8 mouse cellular contexts compared by ENCODE assay signal in genomic region chr5:38197482-38197823, GRCm38 (mm10). TPM values are rescaled to one million over a fixed set of nuclear protein-coding genes. Genes with fewer than 3 reads are reported as not detected.
DNase-seq lines count a peak whose midpoint lies in the region; ATAC-seq lines count a peak whose summit lies in the region.

No protein-coding gene starts in this region.

- no peak overlapping the region for H3K4me3 ChIP-seq in kidney, embryonic 14.5 days (ENCODE audit: low read length)
- no peak overlapping the region for H3K4me3 ChIP-seq in limb, embryonic 13.5 days
- no peak overlapping the region for H3K4me3 ChIP-seq in neural tube, embryonic 11.5 days (ENCODE audit: low read depth, low read length)
- no peak overlapping the region for H3K4me3 ChIP-seq in stomach, embryonic 16.5 days (replicated peaks; ENCODE audit: low read length)

- peaks cover 24% of the 10 kb centered on the region; the same call in 1 of the 2 replicates for H3K36me3 ChIP-seq in kidney, embryonic 14.5 days (ENCODE audit: control insufficient read depth, insufficient read depth, low read length)
- H3K36me3 ChIP-seq in limb, embryonic 13.5 days, result peaks cover 30% of the 10 kb centered on the region
- H3K36me3 ChIP-seq in neural tube, embryonic 11.5 days (ENCODE audit: control insufficient read depth, insufficient read depth, low read length), result peaks cover 8% of the 10 kb centered on the region
- no peaks in the 10 kb centered on the region for H3K36me3 ChIP-seq in stomach, embryonic 16.5 days (ENCODE audit: control insufficient read depth, insufficient read depth, low read length)

- no peaks in the 10 kb centered on the region for H3K9me3 ChIP-seq in kidney, embryonic 14.5 days (ENCODE audit: control insufficient read depth, low read length)
- H3K9me3 ChIP-seq in limb, embryonic 13.5 days, result no peaks in the 10 kb centered on the region
- no peaks in the 10 kb centered on the region for H3K9me3 ChIP-seq in neural tube, embryonic 11.5 days (ENCODE audit: control insufficient read depth, low read length)
- H3K9me3 ChIP-seq in stomach, embryonic 16.5 days (replicated peaks; ENCODE audit: control insufficient read depth, low read length), result no peaks in the 10 kb centered on the region

- WGBS in kidney, embryonic 14.5 days, result 20% methylated on average over 7 of the region's 7 CpGs
- WGBS in limb, embryonic 13.5 days, result 21% methylated on average over 7 of the region's 7 CpGs
- WGBS in neural tube, embryonic 11.5 days, result 23% methylated on average over 7 of the region's 7 CpGs
- WGBS in stomach, embryonic 16.5 days, result 15% methylated on average over 7 of the region's 7 CpGs

- no peak overlapping the region for H3K27ac ChIP-seq in kidney, embryonic 14.5 days (ENCODE audit: low read depth, low read length)
- H3K27ac ChIP-seq in limb, embryonic 13.5 days, result no peak overlapping the region
- no peak overlapping the region for H3K27ac ChIP-seq in neural tube, embryonic 11.5 days (ENCODE audit: low read depth, low read length)
- H3K27ac ChIP-seq in stomach, embryonic 16.5 days (ENCODE audit: low read length), result no peak overlapping the region

- DNase-seq in 3T3-L1 (ENCODE audit: low read depth, low spot score), result peak; percentile 98
- DNase-seq in adrenal gland, postnatal 10 days, result peak; percentile 92
- DNase-seq in embryo, embryonic 9.5 days (ENCODE audit: extremely low spot score), result peak; percentile 90
- DNase-seq in neural tube, embryonic 11.5 days (ENCODE audit: low spot score), result peak; percentile 90

- H3K4me1 ChIP-seq in kidney, embryonic 14.5 days (ENCODE audit: control insufficient read depth, insufficient read depth, low read length), result no peaks in the 10 kb centered on the region
- H3K4me1 ChIP-seq in limb, embryonic 13.5 days, result no peaks in the 10 kb centered on the region
- no peaks in the 10 kb centered on the region for H3K4me1 ChIP-seq in neural tube, embryonic 11.5 days (ENCODE audit: control insufficient read depth, insufficient read depth, low read length)
- H3K4me1 ChIP-seq in stomach, embryonic 16.5 days (ENCODE audit: control insufficient read depth, insufficient read depth, low read length), result no peaks in the 10 kb centered on the region

- H3K4me2 ChIP-seq in kidney, embryonic 14.5 days (replicated peaks; ENCODE audit: low read depth, low read length), result no peak overlapping the region
- no peak overlapping the region for H3K4me2 ChIP-seq in limb, embryonic 13.5 days (replicated peaks)
- H3K4me2 ChIP-seq in neural tube, embryonic 11.5 days (ENCODE audit: low read depth), result no peak overlapping the region
- H3K4me2 ChIP-seq in stomach, embryonic 16.5 days (ENCODE audit: low read depth, low read length), result no peak overlapping the region

- ATAC-seq in granulocyte monocyte progenitor cell, adult 5-6 weeks (replicated peaks; ENCODE audit: poor library complexity, severe bottlenecking), result peak; percentile 85
- ATAC-seq in kidney, embryonic 14.5 days (ENCODE audit: low FRiP score, low TSS enrichment), result peak; percentile 66
- peak; percentile 62; the same call in 1 of the 2 replicates for ATAC-seq in limb, embryonic 13.5 days (ENCODE audit: low FRiP score, low read depth)
- ATAC-seq in neural tube, embryonic 11.5 days (ENCODE audit: insufficient read depth, low FRiP score, low TSS enrichment), result peak; percentile 48; the same call in 1 of the 2 replicates
- 0 out of 2 replicates have a peak, but pooled peaks have one; percentile 31 for ATAC-seq in stomach, embryonic 16.5 days (ENCODE audit: insufficient read depth, low FRiP score)

- no peaks in the 10 kb centered on the region for H3K27me3 ChIP-seq in kidney, embryonic 14.5 days (ENCODE audit: control insufficient read depth, insufficient read depth, low read length)
- no peaks in the 10 kb centered on the region for H3K27me3 ChIP-seq in limb, embryonic 13.5 days
- H3K27me3 ChIP-seq in neural tube, embryonic 11.5 days (ENCODE audit: control insufficient read depth, insufficient read depth, low read length), result no peaks in the 10 kb centered on the region
- H3K27me3 ChIP-seq in stomach, embryonic 16.5 days (ENCODE audit: control insufficient read depth, insufficient read depth, low read length), result no peaks in the 10 kb centered on the region

- H3K9ac ChIP-seq in kidney, embryonic 14.5 days (ENCODE audit: low read depth, low read length), result no peak overlapping the region
- H3K9ac ChIP-seq in limb, embryonic 13.5 days, result no peak overlapping the region
- H3K9ac ChIP-seq in neural tube, embryonic 11.5 days (ENCODE audit: low read length), result no peak overlapping the region
- no peak overlapping the region for H3K9ac ChIP-seq in stomach, embryonic 16.5 days (ENCODE audit: low read length)

RNA-seq across cellular contexts. Expression of gene Zbtb49, which starts 22.8 kb away (rescaled TPM):
- total RNA-seq in adrenal gland, postnatal 10 days (2021), result 10 to 100 TPM in 1 of 2 experiments, 1 to 10 TPM in 1; 7.0 to 12.4 TPM
- total RNA-seq in granulocyte monocyte progenitor cell, adult 5-6 weeks (2014; fragmentation: Nextera tagmentation), result 4.5 and 6.5 TPM in 2 replicates
- 3.3 and 7.5 TPM in 2 replicates for total RNA-seq in granulocyte monocyte progenitor cell, adult 5-6 weeks (2017)
- 9.5 and 14.2 TPM in 2 replicates for polyA plus RNA-seq in kidney, embryonic 14.5 days (2014; fragmentation: Nextera tagmentation; extraction: Ambion mirVana)
- 18.4 and 18.7 TPM in 2 replicates for polyA plus RNA-seq in limb, embryonic 13.5 days (2015; fragmentation: Nextera tagmentation; extraction: Ambion mirVana)
- polyA plus RNA-seq in neural tube, embryonic 11.5 days (2014; fragmentation: Nextera tagmentation; extraction: Ambion mirVana), result 15.7 and 19.6 TPM in 2 replicates
- 10.5 and 11.4 TPM in 2 replicates for polyA plus RNA-seq in stomach, embryonic 16.5 days (2015; fragmentation: Nextera tagmentation; extraction: Ambion mirVana)

RNA-seq across cellular contexts. Expression of gene Lyar, which starts 22.8 kb away (rescaled TPM):
- total RNA-seq in adrenal gland, postnatal 10 days (2021), result 10 to 100 TPM; 17.4 to 23.5 TPM
- total RNA-seq in granulocyte monocyte progenitor cell, adult 5-6 weeks (2014; fragmentation: Nextera tagmentation), result 92.9 and 121 TPM in 2 replicates
- 133 and 160 TPM in 2 replicates for total RNA-seq in granulocyte monocyte progenitor cell, adult 5-6 weeks (2017)
- polyA plus RNA-seq in kidney, embryonic 14.5 days (2014; fragmentation: Nextera tagmentation; extraction: Ambion mirVana), result 134 and 156 TPM in 2 replicates
- 115 and 118 TPM in 2 replicates for polyA plus RNA-seq in limb, embryonic 13.5 days (2015; fragmentation: Nextera tagmentation; extraction: Ambion mirVana)
- polyA plus RNA-seq in neural tube, embryonic 11.5 days (2014; fragmentation: Nextera tagmentation; extraction: Ambion mirVana), result 102 and 117 TPM in 2 replicates
- polyA plus RNA-seq in stomach, embryonic 16.5 days (2015; fragmentation: Nextera tagmentation; extraction: Ambion mirVana), result 68.1 and 78.5 TPM in 2 replicates

RNA-seq across cellular contexts. Expression of gene Nsg1, which starts 37.7 kb away (rescaled TPM):
- total RNA-seq in adrenal gland, postnatal 10 days (2021), result 10 to 100 TPM; 65.8 to 83.3 TPM
- not detected in 2 replicates for total RNA-seq in granulocyte monocyte progenitor cell, adult 5-6 weeks (2014; fragmentation: Nextera tagmentation)
- 0.98 TPM in 1 of 2 replicates, not detected in the other for total RNA-seq in granulocyte monocyte progenitor cell, adult 5-6 weeks (2017)
- polyA plus RNA-seq in kidney, embryonic 14.5 days (2014; fragmentation: Nextera tagmentation; extraction: Ambion mirVana), result 22.3 and 38.0 TPM in 2 replicates
- 149 and 155 TPM in 2 replicates for polyA plus RNA-seq in limb, embryonic 13.5 days (2015; fragmentation: Nextera tagmentation; extraction: Ambion mirVana)
- polyA plus RNA-seq in neural tube, embryonic 11.5 days (2014; fragmentation: Nextera tagmentation; extraction: Ambion mirVana), result 85.1 and 99.9 TPM in 2 replicates
- 52.2 and 57.5 TPM in 2 replicates for polyA plus RNA-seq in stomach, embryonic 16.5 days (2015; fragmentation: Nextera tagmentation; extraction: Ambion mirVana)

Comparison
In these comparisons a context has a peak if more than half of its experiments do, and no peak if none do; other contexts are left out.
1. ATAC-seq: peak in every context shown above with its lines; median percentile 85 in granulocyte monocyte progenitor cell, adult 5-6 weeks; 66 in kidney, embryonic 14.5 days; 62 in limb, embryonic 13.5 days; 48 in neural tube, embryonic 11.5 days; 31 in stomach, embryonic 16.5 days.